Mouse (Mus musculus) effector memory CD4-positive, alpha-beta T cell, adult 7 months (primary cell): Measurements from ENCODE around the gene Myo1b. TPM values are rescaled to one million over a fixed set of nuclear protein-coding genes. Genes with fewer than 3 reads are reported as not detected.

ENCODE experiments used
- polyA plus RNA-seq: library from polyadenylated mRNA; unstranded; fragments of 100-300 nt; shearing (Covaris generic); gene quantifications from one replicate; pipeline ENCODE4 v1.2.1, GENCODE M21; 2017

Myo1b gene
- polyA plus RNA-seq: 1.5 TPM

DNA sequence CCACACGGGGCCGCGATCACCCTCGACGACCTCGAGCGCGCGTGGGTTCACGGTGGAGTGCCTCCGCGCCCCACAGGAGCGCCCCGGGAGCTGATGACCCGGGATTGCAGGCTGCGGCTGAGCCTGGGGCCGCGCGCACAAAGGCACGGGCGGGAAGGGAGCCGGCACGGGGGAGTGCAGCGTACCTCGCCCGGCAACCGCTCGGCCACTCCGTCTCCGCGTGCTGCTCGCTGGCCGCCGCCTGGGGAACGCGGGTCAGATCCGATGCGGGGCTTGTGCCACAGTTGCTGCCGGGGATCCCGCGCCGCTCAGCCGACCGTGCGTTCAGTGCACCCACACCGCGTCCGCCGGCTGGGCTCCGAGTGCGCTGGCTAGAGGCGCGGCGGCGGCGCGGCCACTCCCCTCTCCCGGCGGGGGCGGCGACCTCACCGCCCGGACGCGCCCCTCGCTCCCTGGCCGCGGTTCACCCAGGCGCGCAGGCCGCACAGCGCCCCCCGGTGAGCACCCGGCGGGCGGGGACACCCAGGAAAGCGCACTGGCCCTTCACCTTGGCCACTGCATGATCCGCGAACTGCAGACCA is at the start of gene Myo1b:
Myo1b (minus strand) TSS at position 496 of the 581 bp plus-strand sequence.

Other genes starting within 250 kb of the Myo1b start
- 504 TPM for gene Stat4, start 71.1 kb upstream of the Myo1b start, polyA plus RNA-seq
- 232 TPM for gene Stat1, start 203.4 kb upstream of the Myo1b start, polyA plus RNA-seq